Mouse (Mus musculus): ENCODE results near the gene Spata18.

Gene Spata18

GRCm38 (mm10) chr5:73667877-73668276, 16.7 kb downstream of the Spata18 start:
- DNase-seq = no peak

- no peak for DNase-seq
Measured at GRCm38 (mm10) chr5:73669386-73669785, 18.2 kb downstream of the Spata18 start.

- no peak for DNase-seq
Measured at GRCm38 (mm10) chr5:73675604-73676003, 24.4 kb downstream of the Spata18 start.

- no peak for DNase-seq
Measured at GRCm38 (mm10) chr5:73676626-73677025, 25.4 kb downstream of the Spata18 start.

- no peak for DNase-seq
Measured at GRCm38 (mm10) chr5:73683221-73683620, 32.0 kb downstream of the Spata18 start.

GRCm38 (mm10) chr5:73683706-73684409, 32.7 kb downstream of the Spata18 start:
- DNase-seq = no peak

GRCm38 (mm10) chr5:73686149-73686548, 35.0 kb downstream of the Spata18 start:
- DNase-seq = no peak

GRCm38 (mm10) chr5:73688576-73688975, 37.4 kb downstream of the Spata18 start:
- DNase-seq = no peak

GRCm38 (mm10) chr5:73690146-73690545, 39.0 kb downstream of the Spata18 start:
- DNase-seq = no peak

- no peak for DNase-seq
Measured at GRCm38 (mm10) chr5:73691723-73692520, 40.7 kb downstream of the Spata18 start.

GRCm38 (mm10) chr5:73693778-73694177, 42.6 kb downstream of the Spata18 start:
- no peak for DNase-seq

- DNase-seq = no peak
Measured at GRCm38 (mm10) chr5:73694254-73695015, 43.3 kb downstream of the Spata18 start.

GRCm38 (mm10) chr5:73697700-73698099, 46.5 kb downstream of the Spata18 start:
- DNase-seq = no peak

- DNase-seq = no peak
Measured at GRCm38 (mm10) chr5:73701063-73701890, 50.1 kb downstream of the Spata18 start.

- DNase-seq = no peak
Measured at GRCm38 (mm10) chr5:73701946-73702710, 50.9 kb downstream of the Spata18 start.

- no peak for DNase-seq
Measured at GRCm38 (mm10) chr5:73703096-73703495, 51.9 kb downstream of the Spata18 start.

- DNase-seq = no peak
Measured at GRCm38 (mm10) chr5:73704263-73704662, 53.1 kb downstream of the Spata18 start.

- no peak for DNase-seq
Measured at GRCm38 (mm10) chr5:73704757-73705156, 53.6 kb downstream of the Spata18 start.

GRCm38 (mm10) chr5:73705290-73705689, 54.1 kb downstream of the Spata18 start:
- DNase-seq = no peak

- DNase-seq = no peak
Measured at GRCm38 (mm10) chr5:73712852-73713251, 61.7 kb downstream of the Spata18 start.

GRCm38 (mm10) chr5:73716941-73717340, 65.8 kb downstream of the Spata18 start:
- DNase-seq = no peak
